Mouse (Mus musculus) ES-E14 (cell line): ENCODE measurements at regions not wholly inside any gene's neighbourhood (a gene's known extent, or its start where the extent isn't known, plus 50 kb on each side); places are given as distances from the start of the nearest gene placed in this dataset.

Experiments used
- DNase-seq: peaks from one replicate; pipeline ENCODE4 v3.0.0-alpha.2; 2013; ENCODE audit warnings: low read depth, low spot score
- H3K27ac ChIP-seq: 2 replicates; pipeline ENCODE4 v1.5.1; 2012; ENCODE audit warnings: low read depth, mild to moderate bottlenecking, low read length, moderate library complexity, mixed read lengths; ENCODE audit not compliant: poor library complexity, insufficient read depth, severe bottlenecking
- H3K36me3 ChIP-seq: 2 replicates; pipeline ENCODE4 v1.6.1; 2012; ENCODE audit warnings: mild to moderate bottlenecking, low read length, moderate library complexity, mixed read lengths; ENCODE audit not compliant: control insufficient read depth, poor library complexity, insufficient read depth, severe bottlenecking
- H3K4me1 ChIP-seq, 2 experiments: fragments of 150-350 bp in 1 of 2; sonication (generic) in 1 of 2; 2 replicates each; pipeline ENCODE4 v1.6.1; 2012; ENCODE audit warnings: low read length in 2 of 2, mild to moderate bottlenecking in 1 of 2, mixed read lengths in 1 of 2; ENCODE audit not compliant: control insufficient read depth in 2 of 2, insufficient read depth in 2 of 2, poor library complexity in 1 of 2
- H3K4me3 ChIP-seq, 2 experiments: fragments of 150-350 bp in 1 of 2; sonication (generic) in 1 of 2; 2 replicates each; pipeline ENCODE4 v1.5.1; 2012; ENCODE audit warnings: low read length in 2 of 2, low read depth in 1 of 2, mild to moderate bottlenecking in 1 of 2, mixed read lengths in 1 of 2; ENCODE audit not compliant: insufficient read depth in 1 of 2, poor library complexity in 1 of 2, severe bottlenecking in 1 of 2
- H3K9ac ChIP-seq: 2 replicates; pipeline ENCODE4 v1.6.1; 2012; ENCODE audit warnings: low read depth, mild to moderate bottlenecking, low read length, mixed read lengths; ENCODE audit not compliant: poor library complexity, insufficient read depth, severe bottlenecking
- H3K9me3 ChIP-seq: fragments of 150-350 bp; sonication (generic); 2 replicates; pipeline ENCODE4 v1.6.1; 2012; ENCODE audit warnings: low read depth, mild to moderate bottlenecking, low read length; ENCODE audit not compliant: control insufficient read depth, insufficient read depth
- CHD2 ChIP-seq: IDR thresholded peaks from 2 replicates; pipeline ENCODE4 v1.6.1; 2014; ENCODE audit warnings: mild to moderate bottlenecking, low read depth, low read length, inconsistent platforms
- HCFC1 ChIP-seq: IDR thresholded peaks from 2 replicates; pipeline ENCODE4 v1.6.1; 2012; ENCODE audit warnings: low read length, inconsistent platforms, borderline replicate concordance; ENCODE audit not compliant: insufficient read depth
- MAFK ChIP-seq: IDR thresholded peaks from 2 replicates; pipeline ENCODE4 v1.6.1; 2014; ENCODE audit warnings: mild to moderate bottlenecking, low read depth, low read length, inconsistent platforms; ENCODE audit not compliant: insufficient read depth
- ZC3H11A ChIP-seq: IDR thresholded peaks from 2 replicates; pipeline ENCODE4 v1.6.1; 2012; ENCODE audit warnings: low read depth, mild to moderate bottlenecking, inconsistent platforms, low read length, borderline replicate concordance
- ZNF384 ChIP-seq: IDR thresholded peaks from 2 replicates; pipeline ENCODE4 v1.6.1; 2012; ENCODE audit warnings: low read depth, low read length, inconsistent platforms
- in situ Hi-C, 2 experiments: fragments of 600-800 bp; cut with MboI; formaldehyde crosslinking; loops; one replicate each; pipeline ENCODE4 v1.15.1; 2025; ENCODE audit warnings: low sequenced_read_pairs in 2 of 2, inconsistent platforms in 1 of 2; ENCODE audit not compliant: unreplicated experiment in 2 of 2

DNA sequence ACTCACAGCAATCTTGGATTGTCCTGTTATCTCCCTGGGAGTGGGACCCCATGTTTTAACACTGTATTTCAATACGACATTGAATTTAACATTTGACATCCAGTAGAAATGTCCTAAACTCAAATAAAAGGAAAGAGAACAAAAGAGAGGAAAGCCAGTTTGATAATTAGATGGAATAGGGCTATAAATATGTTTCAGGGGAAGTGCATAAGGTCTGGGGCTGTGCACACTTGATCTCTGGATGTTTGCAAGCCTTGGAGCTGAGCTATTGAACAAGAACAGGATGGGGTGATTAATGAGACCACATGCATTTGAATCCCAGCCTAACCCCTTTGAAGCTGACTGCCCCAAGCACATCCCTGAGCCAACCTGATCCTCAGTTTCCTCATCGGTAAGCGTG, 264.0 kb upstream of the Npvf start:
- H3K4me3 ChIP-seq, result no peak overlapping the region
- DNase-seq, result no peak
- no peak overlapping the region for H3K9ac ChIP-seq
- H3K36me3 ChIP-seq, result no peaks in the 10 kb centered on the region
- no peak overlapping the region for H3K27ac ChIP-seq
- in situ Hi-C loops, result no loop called here
- H3K4me1 ChIP-seq, result no peaks in the 10 kb centered on the region
- TF ChIP-seq CHD2 (no peak), HCFC1 (no peak), MAFK (no peak), ZC3H11A (no peak), ZNF384 (no peak)
- no peaks in the 10 kb centered on the region for H3K9me3 ChIP-seq

DNA sequence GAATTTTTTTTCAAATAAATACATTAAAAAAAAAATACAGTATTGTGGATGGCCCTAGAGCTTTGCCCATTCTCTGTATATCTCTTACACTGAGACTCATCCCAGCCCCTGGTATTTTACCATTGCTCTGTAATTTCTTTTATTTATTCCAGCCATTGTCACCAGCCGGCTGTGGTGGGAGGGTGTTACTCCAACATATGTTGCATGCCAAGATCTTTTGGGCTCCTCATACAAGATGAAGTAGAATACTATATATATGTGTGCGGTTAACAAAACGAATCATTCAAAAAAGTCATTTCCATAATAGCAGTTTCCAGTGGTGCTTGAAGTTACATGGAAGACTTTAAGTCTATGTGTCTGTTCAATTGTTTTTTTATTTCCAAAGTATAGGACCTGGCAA, 268.0 kb upstream of the Npvf start:
- H3K4me1 ChIP-seq, result no peaks in the 10 kb centered on the region
- H3K4me3 ChIP-seq, result no peak overlapping the region
- no peaks in the 10 kb centered on the region for H3K36me3 ChIP-seq
- H3K9ac ChIP-seq, result no peak overlapping the region
- DNase-seq, result no peak
- no peaks in the 10 kb centered on the region for H3K9me3 ChIP-seq
- H3K27ac ChIP-seq, result no peak overlapping the region
- in situ Hi-C loops, result no loop called here
- TF ChIP-seq MAFK (no peak), HCFC1 (no peak), ZNF384 (no peak), CHD2 (no peak), ZC3H11A (no peak)

DNA sequence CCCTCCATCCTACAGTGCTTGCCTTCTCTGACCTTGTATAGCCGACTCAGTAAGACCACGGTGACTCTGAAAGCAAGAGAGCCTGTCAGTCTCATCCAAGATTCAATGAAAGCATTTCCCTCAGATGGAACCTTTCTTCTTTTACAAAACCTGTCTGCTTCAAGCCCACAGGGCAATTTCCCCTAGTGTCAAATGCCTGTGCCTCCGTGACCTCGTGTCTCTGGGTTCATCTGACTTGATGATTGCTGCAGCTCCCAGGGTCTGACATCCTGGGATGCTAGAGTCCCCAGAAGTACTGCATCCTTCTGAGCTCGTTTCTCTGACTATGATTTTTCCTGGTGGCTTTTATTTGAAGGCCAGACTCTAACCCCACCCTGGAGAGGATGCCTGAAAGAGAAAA, 270.3 kb upstream of the Npvf start:
- no peak overlapping the region for H3K27ac ChIP-seq
- DNase-seq, result no peak

DNA sequence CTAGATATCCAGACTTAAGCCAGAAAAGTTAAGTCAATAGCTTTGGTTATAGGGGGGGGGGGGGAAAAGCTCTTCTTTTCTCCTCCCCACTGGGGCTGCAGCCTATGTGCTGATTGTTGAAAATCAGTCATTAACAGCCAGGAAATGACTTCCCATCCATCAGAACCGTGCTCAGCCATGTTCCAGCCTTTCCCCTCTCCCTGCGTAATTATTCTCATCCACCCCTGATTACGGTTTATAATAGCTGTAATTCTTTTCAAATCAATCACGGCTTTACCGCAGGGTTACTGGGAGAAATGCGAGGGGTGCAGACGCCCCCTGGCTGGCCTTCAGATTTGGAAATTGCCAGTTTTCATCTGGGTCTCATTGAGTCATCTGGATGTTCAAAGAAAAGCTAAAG, 270.8 kb upstream of the Npvf start:
- Histone ChIP-seq H3K27ac (no peak overlapping the region), H3K4me1 (no peaks in the 10 kb centered on the region), H3K9me3 (no peaks in the 10 kb centered on the region), H3K4me3 (no peak overlapping the region), H3K36me3 (no peaks in the 10 kb centered on the region), H3K9ac (no peak overlapping the region)
- TF ChIP-seq MAFK (no peak), ZNF384 (no peak), CHD2 (no peak), ZC3H11A (no peak), HCFC1 (no peak)
- in situ Hi-C loops, result loop anchor here in 1 of 2 experiments (25.0 kb wide), 1 partner anchor 238 kb away; no protein-coding TSS in a partner anchor
- DNase-seq, result no peak

More for the DNA sequence above, 270.3 kb upstream of the Npvf start:
- TF ChIP-seq MAFK, result no peak
- TF ChIP-seq CHD2, result no peak
- TF ChIP-seq HCFC1, result no peak
- TF ChIP-seq ZC3H11A, result no peak
- no peak for TF ChIP-seq ZNF384
- Histone ChIP-seq H3K4me3 (no peak overlapping the region), H3K9me3 (no peaks in the 10 kb centered on the region), H3K36me3 (no peaks in the 10 kb centered on the region), H3K9ac (no peak overlapping the region), H3K4me1 (no peaks in the 10 kb centered on the region)
- in situ Hi-C loops, result no loop called here

DNA sequence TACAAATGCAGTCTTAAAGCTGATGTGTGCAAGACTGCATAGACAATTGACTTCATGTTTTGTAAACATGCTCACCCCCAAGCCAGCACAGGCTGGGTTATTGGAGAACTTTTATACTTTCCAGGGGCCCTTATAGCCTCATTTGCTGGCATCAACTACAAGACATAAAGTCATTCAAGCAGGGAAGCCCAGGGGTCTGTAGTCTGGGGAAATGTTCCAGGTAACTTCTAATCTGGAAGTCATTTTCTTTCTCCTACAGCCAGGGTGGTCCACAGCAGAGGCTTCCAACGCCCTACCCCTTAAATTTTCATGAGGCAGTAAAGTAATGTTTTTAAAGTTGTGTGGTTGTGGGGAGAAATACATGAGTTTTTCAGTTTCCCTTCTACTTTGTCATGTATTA, 272.1 kb upstream of the Npvf start:
- Histone ChIP-seq H3K36me3 (no peaks in the 10 kb centered on the region), H3K9ac (no peak overlapping the region), H3K4me3 (no peak overlapping the region), H3K27ac (no peak overlapping the region), H3K9me3 (no peaks in the 10 kb centered on the region), H3K4me1 (no peaks in the 10 kb centered on the region)
- in situ Hi-C loops, result loop anchor here in 1 of 2 experiments (25.0 kb wide), 1 partner anchor 239 kb away; no protein-coding TSS in a partner anchor
- DNase-seq, result no peak
- TF ChIP-seq MAFK, result no peak
- no peak for TF ChIP-seq CHD2
- TF ChIP-seq HCFC1, result no peak
- TF ChIP-seq ZC3H11A, result no peak
- TF ChIP-seq ZNF384, result no peak
